Mouse (Mus musculus) myocyte (in vitro differentiated cells): ENCODE data around the gene Ldb1. TPM values are rescaled to one million over a fixed set of nuclear protein-coding genes. Genes with fewer than 3 reads are reported as not detected.

ENCODE experiments used
- H3K27me3 ChIP-seq: one replicate; pipeline ENCODE4 v1.6.1; 2011; ENCODE audit not compliant: control insufficient read depth, insufficient read depth, insufficient read length
- H3K36me3 ChIP-seq: one replicate; pipeline ENCODE4 v1.6.1; 2011; ENCODE audit not compliant: control insufficient read depth, insufficient read depth
- H3K4me2 ChIP-seq: one replicate; pipeline ENCODE4 v1.6.1; 2011; ENCODE audit warnings: low read depth, control low read depth
- H3K4me3 ChIP-seq: one replicate; pipeline ENCODE4 v1.5.1; 2011; ENCODE audit warnings: mild to moderate bottlenecking, control low read depth, moderate library complexity
- H3K79me2 ChIP-seq: one replicate; pipeline ENCODE4 v1.6.1; 2011; ENCODE audit not compliant: control insufficient read depth, insufficient read depth
- H3ac ChIP-seq: one replicate; pipeline ENCODE4 v1.6.1; 2011; ENCODE audit not compliant: control insufficient read depth, insufficient read length
- CEBPB ChIP-seq: IDR thresholded peaks from 2 replicates; pipeline ENCODE4 v1.6.1; 2011; ENCODE audit warnings: mild to moderate bottlenecking, moderate library complexity; ENCODE audit not compliant: poor library complexity, insufficient read depth, severe bottlenecking
- E2F4 ChIP-seq: IDR thresholded peaks from one replicate; pipeline ENCODE4 v1.6.1; 2011; ENCODE audit warnings: mild to moderate bottlenecking, control low read depth, moderate library complexity; ENCODE audit not compliant: insufficient read depth
- MAX ChIP-seq: IDR thresholded peaks from one replicate; pipeline ENCODE4 v1.6.1; 2011; ENCODE audit warnings: low read depth, mild to moderate bottlenecking, control low read depth
- MYOD1 ChIP-seq, 3 experiments: IDR thresholded peaks; one replicate each; pipeline ENCODE4 v1.6.1; 2011; ENCODE audit warnings: control low read depth in 2 of 3, low read depth in 2 of 3, mild to moderate bottlenecking in 2 of 3, moderate library complexity in 1 of 3; ENCODE audit not compliant: insufficient read length in 2 of 3, control insufficient read depth in 1 of 3
- MYOG ChIP-seq, 3 experiments: IDR thresholded peaks; one replicate each; pipeline ENCODE4 v1.6.1; 2011; ENCODE audit warnings: control low read depth in 2 of 3, low read depth in 2 of 3, mild to moderate bottlenecking in 2 of 3; ENCODE audit not compliant: insufficient read length in 2 of 3, control insufficient read depth in 1 of 3, insufficient read depth in 1 of 3
- POLR2A ChIP-seq: IDR thresholded peaks from one replicate; pipeline ENCODE4 v1.6.1; 2011; ENCODE audit warnings: low read depth, mild to moderate bottlenecking, control low read depth, moderate library complexity; ENCODE audit not compliant: insufficient read length
- POLR2AphosphoS2 ChIP-seq: IDR thresholded peaks from one replicate; pipeline ENCODE4 v1.6.1; 2011; ENCODE audit warnings: low read depth, control low read depth; ENCODE audit not compliant: insufficient read length
- REST ChIP-seq: IDR thresholded peaks from one replicate; pipeline ENCODE4 v1.6.1; 2011; ENCODE audit warnings: mild to moderate bottlenecking, control low read depth, moderate library complexity; ENCODE audit not compliant: insufficient read depth, insufficient read length
- SRF ChIP-seq: IDR thresholded peaks from one replicate; pipeline ENCODE4 v1.6.1; 2011; ENCODE audit warnings: low read depth; ENCODE audit not compliant: control insufficient read depth, insufficient read length
- TCF12 ChIP-seq: IDR thresholded peaks from one replicate; pipeline ENCODE4 v1.6.1; 2011; ENCODE audit warnings: mild to moderate bottlenecking, control low read depth; ENCODE audit not compliant: poor library complexity, insufficient read depth, severe bottlenecking
- TCF3 ChIP-seq: IDR thresholded peaks from one replicate; pipeline ENCODE4 v1.6.1; 2011; ENCODE audit warnings: low read depth, control low read depth; ENCODE audit not compliant: insufficient read length
- USF1 ChIP-seq: IDR thresholded peaks from one replicate; pipeline ENCODE4 v1.6.1; 2011; ENCODE audit warnings: low read depth, mild to moderate bottlenecking, control low read depth, moderate library complexity
- polyA plus RNA-seq: library from polyadenylated mRNA; unstranded; fragments of >200 nt; fragmentation: generic; extraction: Trizol; gene quantifications from one replicate; pipeline ENCODE4 v1.2.1, GENCODE M21; 2012; ENCODE audit warnings: missing spikeins

Ldb1 gene
- polyA plus RNA-seq, 1 experiment = 68.7 TPM

DNA sequence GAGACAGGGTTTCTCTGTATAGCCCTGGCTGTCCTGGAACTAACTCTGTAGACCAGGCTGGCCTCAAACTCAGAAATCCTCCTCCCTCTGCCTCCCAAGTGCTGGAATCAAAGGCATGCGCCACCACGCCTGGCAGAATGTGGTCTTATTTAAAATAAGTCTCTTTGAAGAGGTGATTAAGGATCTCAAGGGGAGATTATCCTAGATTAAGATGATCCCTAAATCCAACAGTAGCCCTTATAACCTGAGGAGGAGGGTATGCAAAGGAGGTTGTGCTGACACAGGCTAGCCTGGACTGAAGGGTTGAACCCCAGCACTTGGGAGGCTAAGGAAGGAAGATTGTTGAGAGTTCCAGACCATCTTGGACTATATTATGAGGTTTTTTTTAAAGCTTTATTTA is 29.0 kb downstream of the Ldb1 start:
- Histone ChIP-seq H3ac (no peak overlapping the region), H3K4me3 (no peak overlapping the region), H3K79me2 (no peaks in the 10 kb centered on the region), H3K36me3 (no peaks in the 10 kb centered on the region), H3K27me3 (no peaks in the 10 kb centered on the region), H3K4me2 (no peak overlapping the region)
- TF ChIP-seq MAX = no peak
- no peak for TF ChIP-seq CEBPB
- no peak for TF ChIP-seq E2F4
- no peak for TF ChIP-seq MYOG (IDR thresholded peaks at IDR 0.05; ENCODE audit: control insufficient read depth in 1 of 3, insufficient read depth in 1 of 3, insufficient read length in 2 of 3, low read depth in 2 of 3)
- TF ChIP-seq TCF12 = no peak
- no peak for TF ChIP-seq MYOD1 (IDR thresholded peaks at IDR 0.05; ENCODE audit: control insufficient read depth in 1 of 3, insufficient read length in 2 of 3, low read depth in 2 of 3)
- TF ChIP-seq USF1 = no peak

DNA sequence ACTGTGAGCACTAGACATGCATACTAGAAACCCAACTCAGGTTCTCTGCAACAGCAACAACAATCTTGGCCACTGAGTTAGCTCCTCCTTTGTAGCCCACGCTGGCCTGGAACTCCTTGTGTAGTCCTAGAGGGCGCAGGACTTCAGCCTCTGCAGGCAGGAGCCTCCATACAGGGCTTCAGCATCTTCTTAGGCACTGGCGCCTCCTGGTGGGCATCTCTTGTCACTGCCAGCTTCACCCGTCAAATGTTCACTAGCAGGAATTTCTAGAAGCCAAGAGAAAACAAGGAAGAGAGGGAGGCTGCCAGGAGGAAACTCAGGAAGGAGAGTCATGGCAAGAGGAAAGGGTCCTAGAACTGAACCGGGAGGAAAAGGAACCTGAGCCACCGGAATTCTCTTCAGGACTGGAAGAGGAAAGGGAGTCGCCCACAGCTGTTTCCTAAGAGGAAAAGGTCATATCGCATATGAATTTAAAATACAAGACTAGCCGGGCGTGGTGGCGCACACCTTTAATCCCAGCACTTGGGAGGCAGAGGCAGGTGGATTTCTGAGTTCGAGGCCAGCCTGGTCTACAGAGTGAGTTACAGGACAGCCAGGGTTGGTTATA is 30.3 kb downstream of the Ldb1 start:
- no peaks in the 10 kb centered on the region for H3K79me2 ChIP-seq
- no peaks in the 10 kb centered on the region for H3K36me3 ChIP-seq
- no peak overlapping the region for H3K4me3 ChIP-seq
- TF ChIP-seq MYOG (IDR thresholded peaks at IDR 0.05; ENCODE audit: control insufficient read depth in 1 of 3, insufficient read depth in 1 of 3, insufficient read length in 2 of 3, low read depth in 2 of 3) = no peak
- TF ChIP-seq TCF3 = no peak
- no peak for TF ChIP-seq MYOD1 (IDR thresholded peaks at IDR 0.05; ENCODE audit: control insufficient read depth in 1 of 3, insufficient read length in 2 of 3, low read depth in 2 of 3)
- no peak for TF ChIP-seq E2F4
- TF ChIP-seq USF1 = no peak
- no peak for TF ChIP-seq POLR2A
- no peak for TF ChIP-seq MAX
- no peak for TF ChIP-seq POLR2AphosphoS2
- TF ChIP-seq CEBPB = no peak
- no peak for TF ChIP-seq TCF12
- TF ChIP-seq REST = no peak
- no peak for TF ChIP-seq SRF
- H3K27me3 ChIP-seq = no peaks in the 10 kb centered on the region
- peak overlapping the region; percentile 33 for H3K4me2 ChIP-seq
- H3ac ChIP-seq = no peak overlapping the region

DNA sequence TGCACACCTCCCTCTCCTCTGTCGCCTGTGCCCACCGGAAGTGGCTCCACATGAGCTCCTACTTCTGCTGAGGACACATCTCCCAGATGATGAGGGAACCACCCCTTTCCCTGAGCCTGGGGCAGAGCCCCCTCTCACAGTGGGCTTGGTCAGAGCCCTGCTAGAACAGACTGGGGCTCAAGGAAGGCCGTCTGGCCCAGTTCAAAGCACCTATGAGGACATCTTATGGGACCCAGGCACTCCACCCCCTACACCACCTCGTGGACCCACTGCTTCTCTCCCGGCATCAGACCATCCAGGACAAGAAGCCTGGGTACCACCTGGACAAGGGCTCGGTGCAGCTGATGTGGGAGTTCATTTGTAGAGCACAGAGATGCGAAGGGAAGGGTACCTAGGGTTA is 39.3 kb downstream of the Ldb1 start:
- Histone ChIP-seq H3K4me2 (no peak overlapping the region), H3K4me3 (no peak overlapping the region), H3K36me3 (no peaks in the 10 kb centered on the region), H3ac (no peak overlapping the region), H3K27me3 (no peaks in the 10 kb centered on the region), H3K79me2 (peaks cover 17% of the 10 kb centered on the region)
- TF ChIP-seq REST (no peak), USF1 (no peak), MYOD1 (IDR thresholded peaks at IDR 0.05; ENCODE audit: control insufficient read depth in 1 of 3, insufficient read length in 2 of 3, low read depth in 2 of 3) (no peak), TCF12 (no peak), CEBPB (no peak), MAX (no peak), POLR2A (no peak), MYOG (IDR thresholded peaks at IDR 0.05; ENCODE audit: control insufficient read depth in 1 of 3, insufficient read depth in 1 of 3, insufficient read length in 2 of 3, low read depth in 2 of 3) (no peak), POLR2AphosphoS2 (no peak), TCF3 (no peak), SRF (no peak), E2F4 (no peak)

DNA sequence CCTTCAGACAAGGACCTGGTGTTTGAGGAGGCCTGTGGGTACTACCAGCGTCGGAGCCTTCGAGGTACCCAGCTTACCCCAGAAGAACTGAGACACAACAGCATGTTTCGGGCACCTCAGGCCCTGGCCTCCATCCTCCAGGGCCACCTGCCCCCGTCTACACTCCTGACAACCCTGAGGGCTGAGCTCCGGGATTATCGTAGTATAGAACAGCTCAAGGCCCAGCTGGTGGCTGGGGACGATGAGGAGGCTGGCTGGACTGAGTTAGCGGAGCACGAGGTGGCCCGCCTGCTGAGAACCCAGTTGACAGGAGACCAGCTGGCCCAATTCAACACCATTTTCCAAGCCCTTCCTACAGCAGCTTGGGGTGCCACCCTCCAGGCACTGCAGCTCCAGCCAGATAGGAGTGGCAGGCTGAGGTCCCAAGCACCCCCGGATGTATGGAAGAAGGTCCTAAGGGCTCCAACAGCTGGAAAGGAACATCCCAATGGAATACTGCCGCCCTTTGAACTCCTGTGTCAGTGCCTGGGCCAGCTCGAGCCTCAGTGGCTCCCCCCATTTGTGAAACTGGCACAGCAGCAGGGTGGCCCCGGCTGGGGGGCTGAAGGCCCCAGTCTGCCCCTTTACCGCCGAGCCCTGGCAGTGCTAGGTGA is 40.1 kb downstream of the Ldb1 start:
- H3K4me2 ChIP-seq = peak overlapping the region; percentile 97
- no peak overlapping the region for H3ac ChIP-seq
- H3K79me2 ChIP-seq = peaks cover 17% of the 10 kb centered on the region
- TF ChIP-seq POLR2A (no peak), USF1 (no peak), CEBPB (no peak), E2F4 (no peak), REST (no peak), TCF3 (no peak), MYOG (IDR thresholded peaks at IDR 0.05; ENCODE audit: control insufficient read depth in 1 of 3, insufficient read depth in 1 of 3, insufficient read length in 2 of 3, low read depth in 2 of 3) (no peak), POLR2AphosphoS2 (no peak), SRF (no peak), MYOD1 (IDR thresholded peaks at IDR 0.05; ENCODE audit: control insufficient read depth in 1 of 3, insufficient read length in 2 of 3, low read depth in 2 of 3) (no peak)
- peak overlapping the region; percentile 62 for H3K4me3 ChIP-seq
- no peaks in the 10 kb centered on the region for H3K36me3 ChIP-seq
- H3K27me3 ChIP-seq = no peaks in the 10 kb centered on the region
